Mouse (Mus musculus): ENCODE measurements at regions not wholly inside any gene's neighbourhood (a gene's known extent, or its start where the extent isn't known, plus 50 kb on each side); places are given as distances from the start of the nearest gene placed in this dataset.

- TF ChIP-seq CTCF (IDR thresholded peaks at IDR 0.05; ENCODE audit: insufficient read depth, low read length) (no peak), POLR2A (IDR thresholded peaks at IDR 0.05; ENCODE audit: borderline replicate concordance, extremely low read depth, low read depth, low read length) (no peak)
Observed at GRCm38 (mm10) chr12:27062511-27063264, 279.7 kb downstream of the Sox11 start.

All from lung, adult 2 months (tissue).